Mouse (Mus musculus) heart, adult 2 months (tissue): ENCODE data around the gene Nutm1.

ENCODE experiments used
- CTCF ChIP-seq: fragments of 200-600 bp; IDR thresholded peaks from 2 replicates; pipeline ENCODE4 v1.8.1; 2022; ENCODE audit warnings: antibody characterized with exemption, mild to moderate bottlenecking, moderate library complexity
- EP300 ChIP-seq: fragments of 200-500 bp; IDR thresholded peaks from 2 replicates; pipeline ENCODE4 v1.6.1; 2011; ENCODE audit warnings: low read depth, low read length, control low read depth; ENCODE audit not compliant: insufficient read depth
- POLR2A ChIP-seq: fragments of 200-500 bp; IDR thresholded peaks from 2 replicates; pipeline ENCODE4 v1.6.1; 2011; ENCODE audit warnings: mild to moderate bottlenecking, low read depth, low read length, control low read depth; ENCODE audit not compliant: insufficient read depth

DNA sequence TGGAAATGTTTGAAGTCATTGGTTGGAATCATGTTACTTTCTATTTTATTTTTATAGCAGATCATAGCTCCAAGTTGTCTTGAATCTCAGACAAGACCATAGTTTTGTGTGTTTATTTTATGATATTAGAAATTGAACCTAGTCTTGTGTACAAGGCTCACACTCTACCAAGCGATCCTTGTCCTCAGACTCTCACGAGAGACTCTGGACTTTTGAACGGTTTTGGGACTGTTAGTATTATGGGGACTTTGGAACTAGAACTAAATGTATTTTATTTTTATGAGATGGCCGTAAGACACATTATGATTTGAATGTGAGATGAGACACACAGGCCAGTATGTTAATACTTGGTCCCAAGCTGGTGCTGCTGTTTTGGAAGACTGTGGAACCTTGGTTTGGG lies 39.1 kb upstream of the Nutm1 start:
- TF ChIP-seq CTCF (no peak), EP300 (no peak), POLR2A (no peak)
